Mouse (Mus musculus) spleen, postnatal 14 days (tissue): ENCODE results near the gene Hamp.
A peak's percentile ranks its signal among the peaks of the same experiment; 100 is the strongest.
"Not testable (repeated sequence)": the region's sequence is repeated elsewhere in the genome, so short reads cannot be mapped to it uniquely, and the experiment has no call there.

Experiments
- DNase-seq, 2 experiments: peaks; one replicate each; pipeline ENCODE4 v3.0.0; 2021 to 2022; ENCODE audit warnings: low spot score in 2 of 2

Gene Hamp

DNA sequence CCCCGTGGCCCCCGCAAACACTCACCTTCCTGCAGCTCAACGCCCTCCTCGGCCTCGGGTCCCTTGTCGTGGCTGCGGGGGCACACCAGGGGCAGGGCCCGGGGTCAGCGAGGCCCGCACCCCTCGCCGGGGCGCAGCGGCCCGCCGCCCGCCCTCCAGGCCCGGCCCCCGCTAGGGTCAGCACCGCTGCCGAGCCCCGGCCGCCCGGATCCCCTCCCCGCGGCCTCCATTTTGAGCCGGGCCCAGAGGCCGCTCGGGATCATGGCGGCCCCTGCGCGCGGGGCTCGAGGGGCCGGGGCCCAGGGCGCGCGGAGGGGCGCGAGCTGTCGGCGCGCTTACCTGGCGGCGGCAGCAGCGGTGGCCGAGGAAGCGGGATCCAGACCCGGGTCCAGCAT, 12.5 kb upstream of the Hamp start:
- DNase-seq: peak in 1 of 2 experiments; percentile 25

DNA sequence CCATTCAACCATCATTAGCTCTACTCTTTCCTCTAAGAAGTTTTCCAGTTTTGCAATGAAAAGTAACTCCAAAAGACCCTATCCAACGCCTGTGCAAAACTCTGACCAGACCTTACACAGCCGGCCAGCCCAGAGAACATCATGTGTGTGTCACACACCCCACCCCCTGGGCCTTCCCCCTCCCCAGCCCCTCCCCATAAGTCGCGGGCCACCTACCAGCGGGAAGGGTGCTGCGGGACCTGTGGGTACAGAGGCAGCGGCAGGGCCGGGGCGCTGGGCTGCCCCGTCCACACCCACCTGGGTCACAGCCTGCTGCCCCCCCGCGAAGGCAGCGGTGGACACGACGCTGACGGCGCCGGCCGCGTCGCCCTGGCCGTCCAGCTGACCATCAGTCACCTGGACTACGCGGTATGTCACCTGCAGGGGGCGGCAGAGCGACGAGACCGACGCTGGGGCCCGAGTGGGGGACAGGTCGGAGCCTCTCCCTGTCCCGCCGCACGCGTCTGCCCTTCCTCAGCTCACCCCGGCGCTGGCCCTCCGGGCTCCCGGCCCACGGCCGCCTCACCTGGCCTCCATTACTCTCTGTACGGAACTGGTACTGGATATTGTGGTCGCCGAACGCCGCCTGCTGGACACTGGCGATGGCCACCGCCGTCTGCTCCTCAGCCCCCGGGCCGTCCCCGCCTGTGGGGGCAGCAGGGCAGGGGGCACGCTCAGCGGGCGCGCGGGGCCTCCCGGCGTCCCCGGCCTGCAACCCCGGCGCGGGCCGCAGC, 11.9 kb upstream of the Hamp start:
- peak; percentile 79 to 84 for DNase-seq

DNA sequence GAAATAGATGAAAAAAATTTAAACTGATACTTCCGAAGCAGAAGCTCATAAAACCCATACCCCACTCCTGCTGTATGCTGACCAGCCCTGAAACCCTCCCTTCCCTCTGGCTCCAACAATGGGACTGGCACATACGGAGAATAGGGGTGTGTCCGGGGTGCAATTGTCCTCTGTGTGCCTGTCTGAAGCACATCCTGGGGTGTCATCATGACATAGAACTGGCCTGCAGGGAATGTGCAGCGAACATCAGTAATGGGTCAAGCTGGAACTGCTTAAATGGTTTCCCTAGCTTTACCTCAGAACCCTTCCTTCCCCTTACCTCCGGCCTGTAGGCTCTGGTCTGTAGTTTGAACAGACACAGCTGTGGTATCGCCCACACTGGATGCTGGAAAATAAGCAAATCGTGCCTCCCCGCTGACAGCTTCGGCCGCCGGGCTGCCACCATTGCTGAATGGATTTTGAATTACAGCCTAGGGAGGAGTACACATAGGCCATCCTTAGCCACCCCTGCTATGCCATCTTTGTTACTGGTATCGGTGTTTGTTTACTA, 11.2 kb upstream of the Hamp start:
- DNase-seq: no peak

DNA sequence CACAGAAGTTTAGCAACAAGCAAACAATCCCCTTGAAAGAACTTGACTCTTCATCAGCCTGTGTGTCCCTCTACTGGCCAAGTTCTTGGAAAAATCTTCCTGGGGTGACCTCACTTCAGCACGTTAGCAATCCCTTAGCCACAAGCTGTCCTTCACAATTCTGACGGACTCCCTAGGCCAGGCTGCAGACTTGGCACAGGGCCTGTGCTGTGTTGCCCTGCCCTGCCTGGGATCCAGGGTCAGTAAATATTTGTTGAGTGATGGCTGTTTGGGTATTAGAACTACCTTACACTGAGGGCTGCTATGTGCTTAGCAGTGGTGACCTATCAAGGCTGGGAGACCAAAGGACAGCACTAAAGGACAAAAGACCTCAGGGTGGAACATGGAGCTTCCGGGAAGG, 10.2 kb upstream of the Hamp start:
- no peak for DNase-seq

DNA sequence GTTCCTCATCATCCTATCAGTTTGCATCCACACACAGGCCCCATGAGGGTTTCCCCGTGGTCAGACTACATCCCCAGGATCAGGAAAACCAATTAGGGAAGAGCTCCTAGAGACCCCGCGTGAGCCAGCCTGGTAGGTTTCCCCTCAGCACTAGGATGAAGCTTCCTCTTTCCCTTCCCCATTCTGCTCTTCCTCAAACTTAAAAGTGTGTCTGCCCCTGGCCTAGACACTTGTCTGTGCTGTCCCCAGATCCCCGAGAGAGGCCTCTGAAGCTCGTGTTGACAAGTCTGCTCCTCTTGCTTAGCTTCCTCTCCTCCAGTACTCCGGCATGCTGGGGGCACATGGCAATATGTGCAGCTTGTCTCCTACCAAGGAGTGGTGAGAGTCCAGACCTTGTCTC, 9.6 kb upstream of the Hamp start:
- no peak for DNase-seq

DNA sequence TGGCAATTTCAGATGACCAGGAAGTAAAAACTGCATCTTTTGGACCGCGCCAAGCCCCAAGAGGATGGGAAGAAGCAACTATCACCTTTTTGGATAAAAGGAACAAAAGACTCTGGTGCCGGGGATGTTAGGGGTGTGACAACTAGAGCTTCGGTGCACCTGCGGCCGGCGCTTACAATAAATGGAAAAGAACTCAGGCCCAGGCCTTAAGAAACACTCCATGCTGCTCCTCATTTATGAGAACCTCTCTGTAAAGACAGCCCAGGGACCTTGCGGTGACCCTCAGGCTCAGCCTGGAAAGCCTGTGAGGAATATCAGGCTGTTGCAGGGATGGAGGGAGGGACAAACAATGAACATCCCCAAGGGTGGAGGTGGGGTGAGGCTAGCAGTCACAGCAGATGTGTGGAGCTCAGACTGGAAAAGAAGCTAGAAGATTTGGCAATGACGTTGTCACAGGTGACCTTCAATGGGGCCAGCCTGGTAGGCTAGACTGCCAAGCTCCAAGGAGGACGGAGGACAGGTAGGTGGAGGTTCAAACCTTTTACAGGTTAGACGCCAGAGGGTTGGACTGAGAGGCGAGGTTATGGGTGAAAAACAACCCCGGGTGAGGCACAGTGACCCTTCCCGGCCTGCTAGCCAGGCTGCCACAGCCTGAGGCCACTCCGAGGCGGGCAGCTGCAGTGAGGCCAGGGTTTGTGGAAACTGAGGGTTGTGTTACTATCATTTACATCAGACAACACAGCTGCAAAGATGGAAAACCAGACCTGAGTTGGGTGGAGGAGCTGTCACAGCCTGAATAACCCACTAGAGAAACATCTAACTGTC, 8.8 kb upstream of the Hamp start:
- DNase-seq: no peak

DNA sequence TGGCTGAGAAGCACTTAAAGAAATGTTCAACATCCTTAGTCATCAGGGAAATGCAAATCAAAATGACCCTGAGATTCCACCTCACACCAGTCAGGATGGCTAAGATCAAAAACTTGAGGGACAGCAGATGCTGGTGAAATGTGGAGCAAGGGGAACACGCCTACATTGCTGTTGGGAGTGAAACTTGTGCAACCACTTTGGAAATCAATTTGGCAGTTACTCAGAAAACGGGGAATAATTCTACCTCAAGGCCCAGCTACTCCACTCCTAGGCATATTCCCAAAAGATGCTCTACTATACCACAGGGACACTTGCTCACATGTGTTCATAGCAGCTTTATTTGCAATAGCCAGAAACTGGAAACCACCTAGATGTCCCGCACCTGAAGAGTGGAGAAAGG, 6.1 kb upstream of the Hamp start:
- DNase-seq: not testable (repeated sequence)

DNA sequence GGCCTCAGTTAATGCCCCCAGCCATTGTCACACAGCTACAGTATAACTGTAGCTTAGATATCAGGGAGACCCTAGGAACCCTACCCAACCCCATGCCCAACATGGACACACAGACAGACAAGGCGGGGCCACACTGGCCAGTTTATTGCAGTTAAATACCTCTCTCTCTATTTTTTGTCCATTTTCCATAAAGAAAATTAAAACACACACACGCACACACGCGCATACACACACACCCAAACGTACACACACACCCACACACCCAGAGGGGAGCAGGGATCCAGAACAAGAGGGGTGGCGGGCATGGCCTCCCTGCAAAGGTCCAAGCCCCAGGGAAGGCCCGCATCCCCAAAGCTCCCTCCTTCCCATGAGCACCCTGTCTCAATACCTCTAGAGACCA, 2.0 kb upstream of the Hamp start:
- DNase-seq: no peak

DNA sequence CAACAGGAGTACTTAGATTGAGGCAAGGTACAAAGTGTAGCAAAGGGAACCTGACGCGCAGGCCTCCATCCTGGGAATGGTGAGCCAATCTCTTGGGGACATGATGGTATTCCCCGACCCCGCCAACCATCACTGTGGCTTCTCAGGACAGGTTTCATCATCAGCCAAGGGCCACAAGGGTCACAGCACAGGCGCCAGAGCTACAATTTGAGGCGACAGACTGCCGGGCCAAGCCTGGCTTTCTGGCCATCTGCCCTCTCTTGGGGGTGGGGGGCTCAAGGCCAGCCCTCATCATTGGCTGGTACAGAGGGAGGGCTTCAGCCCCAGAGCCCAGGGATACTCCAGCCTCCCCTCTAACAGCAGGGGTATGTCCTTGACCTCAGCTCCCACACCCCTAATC, 1.6 kb upstream of the Hamp start:
- DNase-seq: not testable (repeated sequence)

DNA sequence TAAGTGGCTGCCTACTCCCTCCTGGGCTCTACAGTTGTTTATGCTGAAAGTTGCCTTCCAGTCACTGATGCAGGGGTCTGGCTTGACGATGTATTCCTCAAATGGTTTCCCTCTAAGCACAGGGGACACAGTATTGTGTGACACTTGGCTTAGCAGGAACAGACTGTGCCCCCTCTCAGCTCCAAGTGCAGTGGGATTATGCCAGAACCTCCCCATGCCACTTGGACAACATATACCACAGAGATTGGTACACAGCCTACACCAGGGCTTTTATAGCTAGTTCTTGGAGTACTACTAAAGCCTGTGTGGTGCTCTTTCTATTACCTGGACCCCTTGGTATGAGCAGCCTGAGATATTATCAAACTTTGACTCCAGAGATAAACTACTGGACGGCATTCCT, 874 bp upstream of the Hamp start:
- DNase-seq: not testable (repeated sequence)

DNA sequence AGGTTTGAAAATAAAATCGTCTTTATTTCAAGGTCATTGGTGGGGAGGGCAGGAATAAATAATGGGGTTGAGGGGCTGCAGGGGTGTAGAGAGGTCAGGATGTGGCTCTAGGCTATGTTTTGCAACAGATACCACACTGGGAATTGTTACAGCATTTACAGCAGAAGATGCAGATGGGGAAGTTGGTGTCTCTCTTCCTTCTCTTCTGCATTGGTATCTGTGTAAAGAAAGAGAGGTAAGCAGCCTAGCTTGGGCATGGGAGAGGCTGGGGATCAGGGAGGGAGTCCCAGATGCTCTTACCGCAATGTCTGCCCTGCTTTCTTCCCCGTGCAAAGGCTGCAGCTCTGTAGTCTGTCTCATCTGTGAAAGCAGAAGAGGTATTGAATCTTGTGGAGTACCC, 1.5 kb downstream of the Hamp start:
- not testable (repeated sequence) for DNase-seq

DNA sequence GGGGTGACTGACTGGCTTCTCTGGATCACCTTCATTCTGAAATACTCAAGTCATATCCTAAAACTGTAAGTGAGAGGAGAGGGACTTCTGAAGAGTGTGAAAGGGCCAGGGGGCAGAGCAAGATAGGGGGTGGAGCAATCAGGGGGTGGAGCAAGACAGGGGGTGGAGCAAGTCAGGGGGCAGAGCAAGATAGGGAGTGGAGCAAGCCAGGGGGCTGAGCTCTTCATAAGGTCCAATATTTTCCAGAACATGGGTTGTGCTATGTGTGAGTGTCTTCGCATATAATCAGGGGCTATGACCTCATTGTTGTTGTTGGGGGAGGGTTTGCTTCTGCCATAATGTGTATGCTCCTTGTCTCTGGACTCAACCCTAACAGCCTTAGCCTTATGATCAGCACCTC, 3.8 kb downstream of the Hamp start:
- not testable (repeated sequence) for DNase-seq

DNA sequence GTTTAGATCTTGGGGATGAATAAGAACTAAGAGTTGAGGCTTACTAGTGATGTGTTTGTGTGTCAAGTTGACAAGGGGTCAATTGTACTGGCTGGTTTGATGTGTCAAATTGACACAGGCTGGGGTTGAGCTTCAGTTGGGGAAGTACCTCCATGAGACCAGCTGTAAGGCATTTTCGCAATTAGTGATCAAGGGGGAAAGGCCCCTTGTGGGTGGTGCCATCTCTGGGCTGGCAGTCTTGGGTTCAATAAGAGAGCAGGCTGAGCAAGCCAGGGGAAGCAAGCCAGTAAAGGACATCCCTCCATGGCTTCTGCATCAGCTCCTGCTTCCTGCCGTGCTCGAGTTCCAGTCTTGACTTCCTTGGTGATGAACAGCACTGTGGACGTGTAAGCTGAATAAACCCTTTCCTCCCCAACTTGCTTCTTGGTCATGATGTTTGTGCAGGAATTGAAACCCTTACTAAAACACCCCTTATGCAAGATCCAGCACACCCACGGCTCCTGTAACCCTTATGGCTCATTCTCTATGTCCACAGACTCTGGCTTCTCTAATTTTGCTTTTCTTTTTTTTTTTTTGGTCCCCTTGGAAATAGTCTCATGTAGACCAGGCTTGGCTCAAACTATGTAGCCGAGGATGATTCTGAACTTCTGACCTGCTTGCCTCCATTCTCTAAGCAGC, 8.3 kb downstream of the Hamp start:
- DNase-seq: not testable (repeated sequence)

DNA sequence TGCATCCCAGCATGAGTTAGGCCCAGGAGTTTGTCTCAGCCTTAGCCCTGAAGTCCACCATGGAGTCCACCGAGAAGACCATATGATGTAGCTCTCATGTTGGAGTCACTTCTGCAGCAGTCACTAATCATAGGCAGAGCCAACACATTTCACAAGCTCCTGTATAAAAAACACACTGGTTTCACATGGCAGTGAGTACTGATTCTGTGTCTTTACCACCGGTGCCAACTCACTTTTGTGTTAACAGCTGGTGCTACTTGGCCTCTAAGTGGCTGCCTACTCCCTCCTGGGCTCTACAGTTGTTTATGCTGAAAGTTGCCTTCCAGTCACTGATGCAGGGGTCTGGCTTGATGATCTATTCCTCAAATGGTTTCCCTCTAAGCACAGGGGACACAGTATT, 19.3 kb downstream of the Hamp start, which contains the start of gene Hamp2:
Hamp2 (minus strand) TSS at position 101 of the 400 bp plus-strand sequence.
- not testable (repeated sequence) for DNase-seq

DNA sequence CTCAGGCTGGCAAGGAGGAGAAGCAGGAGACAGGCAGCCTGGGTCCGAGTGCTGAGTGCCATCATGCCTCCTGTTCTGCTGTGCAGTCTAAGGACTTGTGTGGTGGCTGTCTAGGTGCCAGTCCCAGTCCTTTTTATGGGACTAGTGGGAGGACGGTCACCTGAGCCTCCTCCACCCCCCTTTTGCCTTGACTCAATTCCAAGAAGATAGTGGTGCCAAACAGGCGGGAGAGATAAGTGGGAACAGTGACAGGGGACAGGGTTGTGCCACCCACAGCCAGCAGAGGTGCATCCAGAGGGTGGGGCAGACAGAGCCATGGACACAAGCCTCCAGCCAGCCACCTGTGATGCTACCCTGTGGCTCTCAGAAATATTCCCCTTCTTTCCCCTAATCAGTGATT, 19.8 kb downstream of the Hamp start:
- DNase-seq: no peak

DNA sequence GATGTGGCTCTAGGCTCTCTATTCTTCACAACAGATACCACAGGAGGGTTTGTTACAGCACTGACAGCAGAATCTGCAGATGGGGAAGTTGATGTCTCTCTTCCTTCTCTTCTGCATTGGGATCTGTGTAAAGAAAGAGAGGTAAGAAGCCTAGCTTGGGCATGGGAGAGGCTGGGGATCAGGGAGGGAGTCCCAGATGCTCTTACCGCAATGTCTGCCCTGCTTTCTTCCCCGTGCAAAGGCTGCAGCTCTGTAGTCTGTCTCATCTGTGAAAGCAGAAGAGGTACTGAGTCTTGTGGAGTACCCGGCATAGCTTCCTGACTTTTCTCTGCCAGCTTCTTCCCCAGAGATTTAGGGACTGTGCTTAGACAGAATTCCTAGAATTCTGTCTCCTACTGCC, 21.3 kb downstream of the Hamp start:
- not testable (repeated sequence) for DNase-seq

DNA sequence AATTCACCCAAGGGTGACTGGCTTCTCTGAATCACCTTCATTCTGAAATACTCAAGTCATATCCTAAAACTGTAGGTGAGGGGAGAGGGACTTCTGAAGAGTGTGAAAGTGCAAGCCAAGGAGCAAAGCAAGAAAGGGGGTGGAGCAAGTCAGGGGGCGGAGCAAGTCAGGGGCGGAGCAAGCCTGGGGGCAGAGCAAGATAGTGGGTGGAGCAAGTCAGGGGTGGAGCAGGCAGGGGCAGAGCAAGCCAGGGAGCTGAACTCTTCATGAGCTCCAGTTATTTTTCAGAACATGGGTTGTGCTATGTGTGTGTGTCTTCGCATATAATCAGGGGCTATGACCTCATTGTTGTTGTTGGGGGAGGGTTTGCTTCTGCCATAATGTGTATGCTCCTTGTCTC, 23.6 kb downstream of the Hamp start:
- DNase-seq: peak in 1 of 2 experiments; percentile 19

DNA sequence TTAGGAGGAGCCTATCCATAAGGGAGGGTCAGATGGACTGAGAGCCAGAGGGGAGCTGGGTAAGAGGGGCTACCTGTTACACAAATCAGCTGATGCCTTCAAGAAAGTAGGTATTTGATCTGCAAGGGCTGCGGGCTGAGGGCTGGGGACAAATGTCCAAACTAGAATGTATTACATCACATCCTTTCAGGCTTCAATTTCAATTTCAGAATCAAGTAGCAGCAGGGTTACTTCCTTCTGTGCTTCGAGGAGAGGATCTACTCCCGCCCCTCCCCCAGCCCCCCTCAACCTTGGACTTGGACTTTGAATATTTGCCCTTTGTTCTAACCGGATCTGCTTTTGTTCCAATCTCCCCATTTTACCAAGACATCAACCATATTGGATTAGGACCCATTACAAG, 26.6 kb downstream of the Hamp start:
- DNase-seq: no peak

DNA sequence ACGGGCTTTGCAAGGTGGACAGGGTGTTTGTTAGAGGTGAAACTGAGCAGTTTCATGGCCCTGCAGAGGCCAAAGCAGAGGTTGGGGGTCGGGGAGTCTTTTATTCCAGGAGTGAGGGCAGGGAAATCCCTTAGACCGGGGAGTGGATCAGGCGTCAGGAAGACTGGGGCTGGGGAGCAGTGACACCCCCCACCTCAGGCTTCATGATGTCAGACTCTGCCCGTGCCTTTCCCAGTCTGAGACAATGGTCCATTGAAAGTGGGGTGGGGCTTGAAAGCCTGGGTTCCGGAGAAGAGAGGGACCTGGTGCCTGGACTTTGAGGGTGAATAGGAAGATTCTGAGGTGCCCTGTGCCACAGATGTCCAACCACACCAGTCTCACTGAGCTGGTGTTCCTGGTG, 27.1 kb downstream of the Hamp start:
- no peak for DNase-seq

DNA sequence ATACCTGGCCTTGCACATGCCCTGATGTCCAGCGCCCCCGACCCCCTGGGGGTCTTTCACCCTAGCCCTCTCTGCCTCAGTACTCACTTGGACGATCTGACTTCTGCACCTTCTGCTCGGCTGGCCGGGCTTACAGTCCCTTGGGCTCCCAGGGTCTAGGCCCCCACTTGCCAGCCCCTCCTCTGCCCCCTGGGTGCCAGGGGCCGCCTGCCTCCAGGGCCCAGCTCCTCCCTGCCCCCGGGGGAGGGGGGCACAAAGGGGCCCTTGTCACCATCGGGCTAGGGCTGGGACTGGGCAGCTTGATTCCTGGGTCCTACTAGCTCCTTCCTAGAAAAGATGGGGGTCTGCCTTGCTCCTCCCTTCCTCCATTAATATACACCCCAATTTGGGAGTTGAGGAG, 29.1 kb downstream of the Hamp start, which contains the start of gene Mag:
Mag (minus strand) TSS at position 142 of the 400 bp plus-strand sequence.
- DNase-seq: no peak

DNA sequence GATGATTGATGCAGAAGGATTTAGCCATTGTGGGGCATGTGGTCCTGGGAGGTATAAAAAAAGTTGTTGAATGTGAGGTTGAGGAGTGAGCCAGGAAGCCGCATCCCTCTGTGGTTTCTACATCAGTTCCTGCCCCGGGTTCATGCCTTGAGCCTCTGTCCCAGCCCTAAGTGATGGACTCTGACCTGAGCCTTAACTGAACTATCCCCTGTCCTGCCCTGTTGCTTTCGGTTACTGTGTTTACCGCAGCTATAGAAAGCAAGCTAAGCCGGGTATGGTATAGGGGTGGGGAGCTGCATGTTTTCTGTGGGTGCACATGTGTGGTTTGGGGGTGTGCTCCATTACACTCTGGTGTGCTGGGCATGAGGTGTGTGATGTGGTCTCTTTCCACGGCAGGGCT, 34.1 kb downstream of the Hamp start:
- no peak for DNase-seq

DNA sequence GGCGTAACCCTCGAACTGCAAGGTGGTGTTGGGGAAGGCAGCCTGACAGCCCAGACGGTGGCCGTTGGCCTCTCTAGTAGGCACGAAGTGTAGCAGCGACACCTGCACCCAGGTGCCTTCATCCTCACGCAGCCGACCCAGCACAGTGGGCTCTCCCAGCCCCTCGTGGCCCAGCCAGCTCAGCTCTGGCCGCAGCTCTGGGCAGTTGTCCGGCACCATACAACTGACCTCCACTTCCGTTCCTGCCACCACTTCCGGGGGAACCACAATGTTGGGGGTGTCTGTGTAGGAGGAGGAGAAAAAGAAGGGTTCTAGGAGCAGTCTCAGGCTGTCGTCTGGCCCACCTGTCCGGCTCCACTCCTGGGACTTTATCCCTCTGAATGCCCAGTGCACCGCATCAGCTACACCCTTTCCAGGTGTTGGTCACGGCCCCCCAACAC, 34.8 kb downstream of the Hamp start:
- no peak for DNase-seq
